Mouse (Mus musculus) CH12.LX (cell line): Measurements from ENCODE around the gene Srcin1.

Experiments
- CHD1 ChIP-seq: IDR thresholded peaks from 2 replicates; pipeline ENCODE4 v1.6.1; 2012; ENCODE audit warnings: low read depth, low read length, improper control_type of control experiment, inconsistent platforms
- CHD2 ChIP-seq: IDR thresholded peaks from 2 replicates; pipeline ENCODE4 v1.6.1; 2011; ENCODE audit warnings: low read length, improper control_type of control experiment
- CTCF ChIP-seq, 2 experiments: IDR thresholded peaks in 1 of 2; conservative IDR thresholded peaks in 1 of 2; 2 replicates each; pipeline ENCODE4 v1.5.1; 2011 to 2012; ENCODE audit warnings: low read depth in 2 of 2, low read length in 2 of 2, improper control_type of control experiment in 1 of 2, inconsistent platforms in 1 of 2, mild to moderate bottlenecking in 1 of 2, moderate library complexity in 1 of 2
- MAFK ChIP-seq: IDR thresholded peaks from 2 replicates; pipeline ENCODE4 v1.6.1; 2011; ENCODE audit warnings: low read length, improper control_type of control experiment; ENCODE audit not compliant: insufficient replicate concordance
- MXI1 ChIP-seq: IDR thresholded peaks from 2 replicates; pipeline ENCODE4 v1.6.1; 2011; ENCODE audit warnings: mild to moderate bottlenecking, low read depth, low read length, improper control_type of control experiment
- MYC ChIP-seq: IDR thresholded peaks from 2 replicates; pipeline ENCODE4 v1.6.1; 2011; ENCODE audit warnings: low read depth, mild to moderate bottlenecking, improper control_type of control experiment, low read length
- NRF1 ChIP-seq: IDR thresholded peaks from 2 replicates; pipeline ENCODE4 v1.6.1; 2014; ENCODE audit warnings: low read depth, mild to moderate bottlenecking, inconsistent platforms, low read length, improper control_type of control experiment, moderate library complexity
- POLR2A ChIP-seq: IDR thresholded peaks from 2 replicates; pipeline ENCODE4 v1.6.1; 2011; ENCODE audit warnings: low read depth, mild to moderate bottlenecking, improper control_type of control experiment, low read length
- RCOR1 ChIP-seq: conservative IDR thresholded peaks from 2 replicates; pipeline ENCODE4 v1.6.1; 2012; ENCODE audit warnings: low read depth, mild to moderate bottlenecking, inconsistent platforms, low read length, improper control_type of control experiment
- SMC3 ChIP-seq: IDR thresholded peaks from 2 replicates; pipeline ENCODE4 v1.6.1; 2011; ENCODE audit warnings: low read depth, low read length, improper control_type of control experiment
- UBTF ChIP-seq: IDR thresholded peaks from 2 replicates; pipeline ENCODE4 v1.6.1; 2012; ENCODE audit warnings: low read depth, mild to moderate bottlenecking, inconsistent platforms, low read length, improper control_type of control experiment, moderate library complexity
- ZC3H11A ChIP-seq: IDR thresholded peaks from 2 replicates; pipeline ENCODE4 v1.6.1; 2012; ENCODE audit warnings: low read depth, mild to moderate bottlenecking, inconsistent platforms, low read length, improper control_type of control experiment
- ZNF384 ChIP-seq: IDR thresholded peaks from 2 replicates; pipeline ENCODE4 v1.6.1; 2012; ENCODE audit warnings: low read depth, low read length, improper control_type of control experiment, inconsistent platforms

- TF ChIP-seq POLR2A (no peak), CTCF (conservative IDR thresholded peaks at IDR 0.05 in 1 of 2, IDR thresholded peaks at IDR 0.05 in 1 of 2; ENCODE audit: low read depth in 2 of 2, low read length in 2 of 2) (no peak), NRF1 (no peak), SMC3 (no peak), RCOR1 (no peak), CHD1 (no peak), ZC3H11A (no peak), UBTF (no peak), CHD2 (no peak), MYC (no peak), MAFK (no peak), ZNF384 (no peak), MXI1 (no peak)
Measured at GRCm38 (mm10) chr11:97589216-97589615, 13.2 kb upstream of the Srcin1 start.
